In genomic region chr19:7416834-7417735, GRCm38 (mm10) we compare ENCODE assay signal across 8 mouse cellular contexts. TPM values are rescaled to one million over a fixed set of nuclear protein-coding genes. Genes with fewer than 3 reads are reported as not detected.
A peak's percentile ranks its signal among the peaks of the same experiment; 100 is the strongest.
DNase-seq lines count a peak whose midpoint lies in the region; ATAC-seq and TF ChIP-seq lines count a peak whose summit lies in the region.

Gene 2700081O15Rik, plus strand, starts transcription at chr19:7417625.

- intact Hi-C loops in gastrocnemius, postnatal 14 days (cut with DNase I; ENCODE audit: low total_unique reads) = loop anchor here (5.0 kb wide), 1 partner anchor 150 kb away; the partner anchor contains the start of gene Rcor2
- intact Hi-C loops in left cerebral cortex, postnatal 36 days (cut with DNase I) = loop anchor here (5.0 to 10.0 kb wide), 5 partner anchors 35 to 352 kb away; partner anchors contain the start of genes Mark2, Rcor2 and Spindoc

- H3K27ac ChIP-seq in hindbrain, postnatal 0 days = peak within 1 kb of the TSS; percentile 98
- peak within 1 kb of the TSS; percentile 93 for H3K27ac ChIP-seq in midbrain, embryonic 11.5 days (ENCODE audit: low read depth, low read length)
- H3K27ac ChIP-seq in spleen, adult 2 months (ENCODE audit: insufficient read depth, low read length) = no peak within 1 kb of the TSS

- peaks cover 30% of the 10 kb centered on the region for H3K4me1 ChIP-seq in hindbrain, postnatal 0 days (ENCODE audit: insufficient read depth, low read length)
- peaks cover 41% of the 10 kb centered on the region for H3K4me1 ChIP-seq in midbrain, embryonic 11.5 days (ENCODE audit: control insufficient read depth, insufficient read depth, low read length)
- H3K4me1 ChIP-seq in spleen, adult 2 months (ENCODE audit: control insufficient read depth, insufficient read depth, insufficient read length) = peaks cover 2% of the 10 kb centered on the region

- peak within 1 kb of the TSS; percentile 94 for H3K9ac ChIP-seq in hindbrain, postnatal 0 days (replicated peaks; ENCODE audit: low read length)
- H3K9ac ChIP-seq in midbrain, embryonic 11.5 days (ENCODE audit: low read length) = peak within 1 kb of the TSS; percentile 100

- H3K36me3 ChIP-seq in hindbrain, postnatal 0 days (ENCODE audit: insufficient read depth, low read length) = no peaks in the 10 kb centered on the region
- peaks cover 9% of the 10 kb centered on the region for H3K36me3 ChIP-seq in midbrain, embryonic 11.5 days (ENCODE audit: control insufficient read depth, insufficient read depth, low read length)
- H3K36me3 ChIP-seq in spleen, adult 2 months (ENCODE audit: control insufficient read depth, insufficient read depth, low read length) = no peaks in the 10 kb centered on the region

- DNase-seq in adrenal gland, adult 2 months = peak; percentile 88
- DNase-seq in gastrocnemius, postnatal 14 days = peak; percentile 84
- peak; percentile 87 for DNase-seq in hindbrain, postnatal 0 days (ENCODE audit: low spot score)
- peak; percentile 71 to 75 for DNase-seq in left cerebral cortex, postnatal 36 days (ENCODE audit: low spot score in 2 of 2)
- peak; percentile 98 for DNase-seq in midbrain, embryonic 11.5 days (ENCODE audit: low spot score, missing footprints)
- peak in 1 of 2 experiments; percentile 51 for DNase-seq in spleen, adult 2 months (ENCODE audit: low read depth in 1 of 2, low spot score in 2 of 2)

- H3K27me3 ChIP-seq in hindbrain, postnatal 0 days (ENCODE audit: insufficient read depth, low read length) = no peaks in the 10 kb centered on the region
- H3K27me3 ChIP-seq in midbrain, embryonic 11.5 days (ENCODE audit: control insufficient read depth, insufficient read depth, low read length) = no peaks in the 10 kb centered on the region
- H3K27me3 ChIP-seq in spleen, adult 2 months (ENCODE audit: control insufficient read depth, insufficient read depth, low read length) = peaks cover 11% of the 10 kb centered on the region

- no peaks in the 10 kb centered on the region for H3K9me3 ChIP-seq in hindbrain, postnatal 0 days (ENCODE audit: low read length)
- no peaks in the 10 kb centered on the region for H3K9me3 ChIP-seq in midbrain, embryonic 11.5 days (ENCODE audit: control insufficient read depth, low read length)

- peak within 1 kb of the TSS; percentile 88 for H3K4me2 ChIP-seq in hindbrain, postnatal 0 days (ENCODE audit: low read depth, low read length)
- H3K4me2 ChIP-seq in midbrain, embryonic 11.5 days = peak within 1 kb of the TSS; percentile 91

- WGBS in hindbrain, postnatal 0 days = 1% methylated on average over 82 of the region's 107 CpGs
- whole genome bisulfite sequencing in midbrain, embryonic 11.5 days = under 1% methylated on average over 90 of the region's 107 CpGs
- under 1% methylated on average over 102 of the region's 107 CpGs for WGBS in spleen, adult 2 months

- no peak; the same call in 1 of the 2 replicates for TF ChIP-seq CTCF in hindbrain, postnatal 0 days (IDR thresholded peaks at IDR 0.05; ENCODE audit: low read depth)
- TF ChIP-seq CTCF in spleen, adult 2 months (IDR thresholded peaks at IDR 0.05; ENCODE audit: extremely low read depth, insufficient read depth, insufficient read length, insufficient replicate concordance) = no peak

- ATAC-seq in common myeloid progenitor, adult 5-6 weeks (replicated peaks; ENCODE audit: low read depth, poor library complexity, severe bottlenecking) = 0 out of 2 replicates have a peak, but pooled peaks have one; percentile 12
- peak; percentile 43 for ATAC-seq in hindbrain, postnatal 0 days
- peak; percentile 72 for ATAC-seq in midbrain, embryonic 11.5 days (ENCODE audit: low FRiP score)
- no peak for ATAC-seq in megakaryocyte-erythroid progenitor cell, adult 5-6 weeks (replicated peaks; ENCODE audit: low FRiP score, low TSS enrichment, poor library complexity, severe bottlenecking)

- TF ChIP-seq POLR2A in spleen, adult 2 months (IDR thresholded peaks at IDR 0.05; ENCODE audit: low read depth, low read length) = no peak

- H3K4me3 ChIP-seq in hindbrain, postnatal 0 days (ENCODE audit: low read length) = peak within 1 kb of the TSS; percentile 90
- peak within 1 kb of the TSS; percentile 98 for H3K4me3 ChIP-seq in midbrain, embryonic 11.5 days (ENCODE audit: low read depth, low read length)
- peak within 1 kb of the TSS; percentile 66 for H3K4me3 ChIP-seq in spleen, adult 2 months (ENCODE audit: extremely low read depth, insufficient read depth, insufficient read length)

RNA-seq across cellular contexts. Expression of gene 2700081O15Rik, which starts in this region (rescaled TPM):
- 10 to 100 TPM; 18.4 to 26.0 TPM for total RNA-seq in adrenal gland, adult 2 months (2021)
- 46.5 and 52.4 TPM in 2 replicates for polyA plus RNA-seq in adrenal gland, adult 2 months (2012; rRNA removed)
- 4.0 and 4.5 TPM in 2 replicates for total RNA-seq in common myeloid progenitor, adult 5-6 weeks (2017)
- total RNA-seq in gastrocnemius, postnatal 14 days (2021) = 10 to 100 TPM; 10.7 to 11.4 TPM
- 114 and 129 TPM in 2 replicates for total RNA-seq in hindbrain, postnatal 0 days (2014; rRNA removed)
- polyA plus RNA-seq in hindbrain, postnatal 0 days (2015; fragmentation: Nextera tagmentation; extraction: Ambion mirVana) = 9.3 TPM in 2 replicates
- 10 to 100 TPM; 34.7 to 37.3 TPM for total RNA-seq in left cerebral cortex, postnatal 36 days (2021)
- polyA plus RNA-seq in midbrain, embryonic 11.5 days (2014; fragmentation: Nextera tagmentation; extraction: Ambion mirVana) = 12.3 and 13.2 TPM in 2 replicates
- polyA plus RNA-seq in spleen, adult 2 months (2012; rRNA removed) = 10.1 and 12.3 TPM in 2 replicates
- total RNA-seq in megakaryocyte-erythroid progenitor cell, adult 5-6 weeks (2014; fragmentation: Nextera tagmentation) = 4.6 and 9.4 TPM in 2 replicates
- 3.0 and 7.0 TPM in 2 replicates for total RNA-seq in megakaryocyte-erythroid progenitor cell, adult 5-6 weeks (2017)
